ENCODE assay signal across 8 mouse cellular contexts in the genomic region with DNA sequence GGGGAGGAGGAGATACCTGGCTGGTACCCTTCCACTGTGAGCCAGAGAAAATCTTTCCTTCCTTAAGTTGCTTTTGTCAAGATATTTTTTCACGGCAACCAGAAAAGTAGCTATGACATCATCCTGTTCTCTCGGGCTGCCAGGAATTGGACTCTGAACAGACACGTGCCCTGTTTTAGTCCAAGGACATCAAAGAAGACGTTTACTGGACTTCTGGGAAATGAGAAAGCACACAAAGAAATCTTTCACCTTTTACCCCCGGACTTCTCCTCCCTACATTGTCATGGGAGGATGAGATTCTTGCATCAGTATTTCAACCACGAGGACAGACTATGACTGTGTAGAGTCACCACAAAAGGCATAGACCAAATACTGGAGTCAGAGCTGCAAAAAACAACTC. TPM values are rescaled to one million over a fixed set of nuclear protein-coding genes. Genes with fewer than 3 reads are reported as not detected.
A peak's percentile ranks its signal among the peaks of the same experiment; 100 is the strongest.
DNase-seq lines count a peak whose midpoint lies in the region; ATAC-seq and TF ChIP-seq lines count a peak whose summit lies in the region.

No protein-coding gene starts in this region.

- no peak overlapping the region for H3K9ac ChIP-seq in embryonic facial prominence, embryonic 13.5 days
- H3K9ac ChIP-seq in kidney, postnatal 0 days (ENCODE audit: low read depth, low read length), result no peak overlapping the region
- no peak overlapping the region for H3K9ac ChIP-seq in kidney, embryonic 16.5 days (replicated peaks; ENCODE audit: low read length)

- no peak overlapping the region for H3K4me3 ChIP-seq in embryonic facial prominence, embryonic 13.5 days
- H3K4me3 ChIP-seq in embryonic facial prominence, embryonic 10.5 days, result no peak overlapping the region
- no peak overlapping the region for H3K4me3 ChIP-seq in kidney, postnatal 0 days (replicated peaks; ENCODE audit: low read depth, low read length)
- no peak overlapping the region for H3K4me3 ChIP-seq in kidney, embryonic 16.5 days (ENCODE audit: low read length)

- TF ChIP-seq CTCF in kidney, postnatal 0 days (IDR thresholded peaks at IDR 0.05; ENCODE audit: low read depth), result no peak

- no peak for DNase-seq in embryonic facial prominence, embryonic 10.5 days (ENCODE audit: low spot score)
- DNase-seq in kidney, postnatal 0 days (ENCODE audit: low spot score), result peak; percentile 62
- DNase-seq in ZHBTc4 (ENCODE audit: low read depth, low spot score), result peak; percentile 92
- DNase-seq in lung, postnatal 25 days (ENCODE audit: low spot score), result peak; percentile 50
- DNase-seq in right cerebral cortex, adult 18-20 months, result no peak
- DNase-seq in retina, postnatal 1 day, result no peak

- H3K27me3 ChIP-seq in embryonic facial prominence, embryonic 13.5 days, result no peaks in the 10 kb centered on the region
- H3K27me3 ChIP-seq in embryonic facial prominence, embryonic 10.5 days (replicated peaks; ENCODE audit: low read depth, poor library complexity, severe bottlenecking), result peaks cover 9% of the 10 kb centered on the region; the same call in 1 of the 2 replicates
- no peaks in the 10 kb centered on the region for H3K27me3 ChIP-seq in kidney, postnatal 0 days (ENCODE audit: insufficient read depth, low read length)
- H3K27me3 ChIP-seq in kidney, embryonic 16.5 days (ENCODE audit: insufficient read depth, low read length), result no peaks in the 10 kb centered on the region

- no peaks in the 10 kb centered on the region for H3K36me3 ChIP-seq in embryonic facial prominence, embryonic 13.5 days
- no peaks in the 10 kb centered on the region for H3K36me3 ChIP-seq in embryonic facial prominence, embryonic 10.5 days (replicated peaks)
- no peaks in the 10 kb centered on the region for H3K36me3 ChIP-seq in kidney, postnatal 0 days (ENCODE audit: insufficient read depth, low read length)
- no peaks in the 10 kb centered on the region for H3K36me3 ChIP-seq in kidney, embryonic 16.5 days (ENCODE audit: insufficient read depth, low read length)

- no peak for ATAC-seq in embryonic facial prominence, embryonic 13.5 days (ENCODE audit: insufficient number of reproducible peaks, insufficient read depth, low FRiP score, low TSS enrichment, low read depth)
- no peak for ATAC-seq in kidney, postnatal 0 days (replicated peaks; ENCODE audit: low FRiP score, low read depth)
- ATAC-seq in kidney, embryonic 16.5 days (ENCODE audit: low FRiP score, low TSS enrichment), result no peak

- H3K4me1 ChIP-seq in embryonic facial prominence, embryonic 13.5 days, result peaks cover 17% of the 10 kb centered on the region
- H3K4me1 ChIP-seq in embryonic facial prominence, embryonic 10.5 days, result peaks cover 31% of the 10 kb centered on the region
- H3K4me1 ChIP-seq in kidney, postnatal 0 days (replicated peaks; ENCODE audit: insufficient read depth, low read length), result peaks cover 3% of the 10 kb centered on the region; the same call in 1 of the 2 replicates
- peaks cover 15% of the 10 kb centered on the region; the same call in 1 of the 2 replicates for H3K4me1 ChIP-seq in kidney, embryonic 16.5 days (ENCODE audit: insufficient read depth, low read length)

- H3K27ac ChIP-seq in embryonic facial prominence, embryonic 13.5 days, result peak overlapping the region; percentile 33; the same call in 1 of the 2 replicates
- no peak overlapping the region for H3K27ac ChIP-seq in embryonic facial prominence, embryonic 10.5 days (replicated peaks)
- H3K27ac ChIP-seq in kidney, postnatal 0 days, result no peak overlapping the region
- no peak overlapping the region for H3K27ac ChIP-seq in kidney, embryonic 16.5 days (ENCODE audit: low read length)

- 30% methylated on average over 6 of the region's 6 CpGs for WGBS in embryonic facial prominence, embryonic 13.5 days
- WGBS in embryonic facial prominence, embryonic 10.5 days, result 49% methylated on average over 6 of the region's 6 CpGs
- WGBS in kidney, postnatal 0 days, result 28% methylated on average over 6 of the region's 6 CpGs
- 28% methylated on average over 6 of the region's 6 CpGs for WGBS in kidney, embryonic 16.5 days

- no peak overlapping the region for H3K4me2 ChIP-seq in embryonic facial prominence, embryonic 13.5 days
- no peak overlapping the region for H3K4me2 ChIP-seq in kidney, postnatal 0 days (ENCODE audit: low read length)
- no peak overlapping the region for H3K4me2 ChIP-seq in kidney, embryonic 16.5 days (replicated peaks; ENCODE audit: low read depth, low read length)

- no peaks in the 10 kb centered on the region for H3K9me3 ChIP-seq in embryonic facial prominence, embryonic 13.5 days
- H3K9me3 ChIP-seq in embryonic facial prominence, embryonic 10.5 days, result no peaks in the 10 kb centered on the region
- H3K9me3 ChIP-seq in kidney, postnatal 0 days (replicated peaks; ENCODE audit: low read length), result no peaks in the 10 kb centered on the region
- no peaks in the 10 kb centered on the region for H3K9me3 ChIP-seq in kidney, embryonic 16.5 days (ENCODE audit: low read length)

RNA-seq across cellular contexts. Expression of gene Hspb8, which starts 14.7 kb away (rescaled TPM):
- 8.4 and 11.0 TPM in 2 replicates for polyA plus RNA-seq in embryonic facial prominence, embryonic 13.5 days (2015; fragmentation: Nextera tagmentation; extraction: Ambion mirVana)
- polyA plus RNA-seq in embryonic facial prominence, embryonic 10.5 days (2016; fragmentation: Nextera tagmentation; extraction: Ambion mirVana), result 6.8 and 8.0 TPM in 2 replicates
- 4.3 and 5.0 TPM in 2 replicates for polyA plus RNA-seq in kidney, postnatal 0 days (2015; fragmentation: Nextera tagmentation; extraction: Ambion mirVana)
- polyA plus RNA-seq in kidney, embryonic 16.5 days (2015; fragmentation: Nextera tagmentation; extraction: Ambion mirVana), result 5.7 and 6.6 TPM in 2 replicates

Comparison
In these comparisons a context has a peak if more than half of its experiments do, and no peak if none do; other contexts are left out.
1. DNase-seq: peak in kidney, postnatal 0 days (single experiment), ZHBTc4 (single experiment) and lung, postnatal 25 days (single experiment); none in embryonic facial prominence, embryonic 10.5 days (single experiment), right cerebral cortex, adult 18-20 months (single experiment) and retina, postnatal 1 day (single experiment).